Comparison of ENCODE assay signal across 23 mouse cellular contexts in genomic region chr8:7449361-7449760, GRCm38 (mm10).
DNase-seq lines count a peak whose midpoint lies in the region; TF ChIP-seq lines count a peak whose summit lies in the region.
"Had no signal": no experiment of that assay in that cellular context is flagged by ENCODE, and none has a peak within 500 bp of the region (broad histone marks: within the 10 kb centered on the region; RNA-seq: fewer than 3 reads in every experiment).

No protein-coding gene starts in this region.

- no peak for TF ChIP-seq CTCF in layer of hippocampus, adult 2 months (conservative IDR thresholded peaks at IDR 0.05)

- H3K4me1 ChIP-seq in midbrain, embryonic 10.5 days, result no peaks in the 10 kb centered on the region
- H3K4me1 ChIP-seq: embryonic facial prominence, embryonic 15.5 days; forebrain, embryonic 10.5 days; forebrain, embryonic 12.5 days had no signal

- H3K27ac ChIP-seq in midbrain, embryonic 10.5 days (replicated peaks), result no peak overlapping the region
- no peak overlapping the region for H3K27ac ChIP-seq in layer of hippocampus, adult 2 months
- H3K27ac ChIP-seq: embryonic facial prominence, embryonic 13.5 days; embryonic facial prominence, embryonic 15.5 days; forebrain, embryonic 10.5 days; forebrain, embryonic 12.5 days had no signal

- no peaks in the 10 kb centered on the region for H3K36me3 ChIP-seq in midbrain, embryonic 10.5 days
- H3K36me3 ChIP-seq: embryonic facial prominence, embryonic 13.5 days; embryonic facial prominence, embryonic 15.5 days; forebrain, embryonic 10.5 days; forebrain, embryonic 12.5 days; G1E had no signal

- no peak overlapping the region for H3K4me3 ChIP-seq in midbrain, embryonic 10.5 days
- H3K4me3 ChIP-seq in layer of hippocampus, adult 2 months, result no peak overlapping the region
- H3K4me3 ChIP-seq: embryonic facial prominence, embryonic 13.5 days; embryonic facial prominence, embryonic 15.5 days; erythroblast, embryonic 14.5 days; forebrain, embryonic 10.5 days; forebrain, embryonic 12.5 days had no signal

- H3K9me3 ChIP-seq in midbrain, embryonic 10.5 days (replicated peaks), result no peaks in the 10 kb centered on the region
- H3K9me3 ChIP-seq: embryonic facial prominence, embryonic 13.5 days; embryonic facial prominence, embryonic 15.5 days; forebrain, embryonic 10.5 days; forebrain, embryonic 12.5 days; G1E had no signal

- no peaks in the 10 kb centered on the region for H3K27me3 ChIP-seq in midbrain, embryonic 10.5 days (ENCODE audit: low read depth, poor library complexity, severe bottlenecking)
- H3K27me3 ChIP-seq: CH12.LX; embryonic facial prominence, embryonic 13.5 days; embryonic facial prominence, embryonic 15.5 days; forebrain, embryonic 12.5 days had no signal

- DNase-seq in 3T3-L1 (ENCODE audit: low read depth, low spot score), result peak; percentile 19
- peak; percentile 53 for DNase-seq in Muller cell, postnatal 12 days (ENCODE audit: inconsistent ontology term)
- peak; percentile 21 for DNase-seq in telencephalon, adult 2 months (ENCODE audit: low read depth, low spot score)
- no peak for DNase-seq in midbrain, embryonic 10.5 days (ENCODE audit: low spot score)
- no peak for DNase-seq in layer of hippocampus, adult 2 months (ENCODE audit: low spot score in 2 of 2)
- DNase-seq: adrenal gland, adult 2 months; adrenal gland, postnatal 10 days; adrenal gland, postnatal 36 days; B cell, adult 2 months; cerebellum, adult 11 months; cerebellum, adult 18-20 months; cerebellum, adult 8-10 months; cerebellum, adult 9-11 months; cerebellum, postnatal 14 days; cerebellum, postnatal 36 days; embryo, embryonic 11 days had no signal

Comparison
In these comparisons a context has a peak if more than half of its experiments do, and no peak if none do; other contexts are left out.
1. DNase-seq: peak in 3T3-L1 (single experiment), Muller cell, postnatal 12 days (single experiment) and telencephalon, adult 2 months (single experiment); none in midbrain, embryonic 10.5 days (single experiment) and layer of hippocampus, adult 2 months (0 of 2).